Mouse (Mus musculus): Measurements from ENCODE around the gene Tmem41b.

The Tmem41b gene

DNA sequence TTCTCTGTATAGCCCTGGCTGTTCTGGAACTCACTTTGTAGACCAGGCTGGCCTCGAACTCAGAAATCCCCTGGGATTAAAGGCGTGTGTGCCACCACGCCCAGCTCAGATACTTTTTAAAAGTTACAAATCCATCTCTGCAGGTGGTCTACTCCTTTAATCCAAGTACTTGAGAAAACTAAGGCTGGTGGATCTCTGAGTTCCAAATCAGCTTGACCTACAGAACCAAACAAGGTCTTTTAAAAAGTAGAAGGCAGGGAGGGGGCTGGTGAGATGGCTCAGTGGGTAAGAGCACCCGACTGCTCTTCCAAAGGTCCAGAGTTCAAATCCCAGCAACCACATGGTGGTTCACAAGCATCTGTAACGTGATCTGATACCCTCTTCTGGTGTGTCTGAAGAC lies 2.1 kb downstream of the Tmem41b start:
- intact Hi-C loops (cut with DNase I): loop anchor here (5.0 kb wide), 2 partner anchors 38 to 68 kb away; no protein-coding TSS in a partner anchor

- intact Hi-C loops (cut with DNase I): loop anchor here (5.0 kb wide), 1 partner anchor 70 kb away; no protein-coding TSS in a partner anchor
These were observed 9.6 kb downstream of the Tmem41b start for GRCm38 (mm10) chr7:109977131-109977530.

- intact Hi-C loops (cut with DNase I): loop anchor here (5.0 kb wide), 1 partner anchor 71 kb away; no protein-coding TSS in a partner anchor
These were observed 10.6 kb downstream of the Tmem41b start for GRCm38 (mm10) chr7:109975966-109976715.

DNA sequence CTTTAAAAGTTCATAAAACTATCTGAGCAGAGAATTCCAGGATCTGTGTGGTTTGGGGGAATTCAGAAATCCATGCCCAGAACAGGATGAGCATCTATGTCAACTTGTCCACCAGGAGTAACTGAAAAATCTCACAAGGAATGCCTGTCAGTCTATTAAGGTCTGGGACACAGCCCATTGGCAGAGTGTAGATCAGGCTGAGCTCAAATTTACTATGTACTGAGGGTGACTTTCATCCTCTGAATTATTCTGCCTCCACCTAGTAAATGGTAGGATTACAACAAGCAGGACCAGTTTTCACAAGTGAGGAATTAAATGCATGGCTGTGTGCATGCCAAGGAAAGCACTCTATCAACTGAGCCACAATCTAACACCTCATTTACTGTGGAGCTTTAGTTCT lies 17.2 kb downstream of the Tmem41b start:
- intact Hi-C loops (cut with DNase I): no loop called here

DNA sequence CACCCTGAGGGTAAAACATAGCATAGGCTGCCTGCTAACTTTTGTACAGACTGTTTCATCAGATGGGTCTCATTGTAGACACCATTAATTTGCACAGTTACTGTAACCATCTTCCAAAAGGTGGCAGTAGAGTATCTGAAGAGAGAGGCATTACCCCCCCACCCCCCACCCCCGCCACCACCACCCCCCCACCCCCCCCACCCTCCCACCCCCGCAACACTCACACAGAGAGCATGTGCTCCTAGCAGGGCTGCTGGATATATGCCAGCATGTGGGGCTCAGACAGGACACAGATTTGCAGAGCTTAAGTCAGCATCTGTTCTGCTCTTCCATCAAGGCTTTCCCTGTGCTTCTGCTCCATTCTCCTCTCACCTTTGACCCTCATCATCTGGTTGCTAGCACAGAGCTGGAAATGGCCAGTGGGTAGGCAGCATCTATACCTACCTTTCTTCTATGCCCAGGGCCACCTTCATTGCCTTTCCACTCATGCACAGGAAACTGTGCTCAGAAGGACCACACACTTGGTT lies 17.7 kb downstream of the Tmem41b start:
- intact Hi-C loops (cut with DNase I): no loop called here

GRCm38 (mm10) chr7:109967805-109968579 lies 18.7 kb downstream of the Tmem41b start:
- intact Hi-C loops (cut with DNase I): no loop called here

DNA sequence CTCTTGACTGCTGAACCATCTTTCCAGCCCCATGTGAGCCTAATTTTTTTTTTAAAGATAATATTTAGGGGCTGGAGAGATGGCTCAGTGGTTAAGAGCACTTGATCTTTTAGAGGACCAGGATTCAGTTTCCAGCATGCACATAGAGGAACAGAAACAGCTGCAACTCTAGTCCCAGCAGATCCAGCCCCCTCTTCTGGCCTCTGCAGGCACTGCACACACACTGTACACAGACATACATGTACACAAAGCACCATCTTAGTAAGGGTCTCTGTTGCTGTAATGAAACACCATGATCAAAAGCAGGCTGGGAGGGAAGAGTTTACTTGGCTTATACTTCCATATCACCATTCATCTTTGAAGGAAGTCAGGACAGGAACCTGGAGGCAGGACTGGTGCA lies 21.1 kb downstream of the Tmem41b start:
- intact Hi-C loops (cut with DNase I): no loop called here

GRCm38 (mm10) chr7:109963707-109964106 lies 23.0 kb downstream of the Tmem41b start:
- intact Hi-C loops (cut with DNase I): no loop called here

GRCm38 (mm10) chr7:109962596-109962995 lies 24.1 kb downstream of the Tmem41b start:
- intact Hi-C loops (cut with DNase I): no loop called here

DNA sequence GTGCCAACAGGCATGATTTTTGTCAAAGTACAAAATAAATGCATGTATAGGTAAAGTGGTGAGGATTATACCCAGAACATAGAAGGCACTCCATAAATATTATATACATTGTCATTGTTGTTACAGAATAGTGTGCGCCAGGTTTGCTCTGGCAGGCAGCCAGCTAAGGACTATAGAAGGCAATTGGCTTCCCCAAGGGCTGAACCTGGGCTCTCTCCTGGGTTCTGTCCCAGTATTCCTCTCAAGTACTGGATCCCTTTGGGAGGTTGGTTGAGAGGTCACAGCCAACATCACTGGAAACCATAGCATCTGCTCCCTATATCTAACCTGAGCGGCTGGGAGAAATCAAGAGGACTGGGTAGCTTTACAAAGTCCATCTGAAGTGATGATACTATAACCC lies 25.2 kb downstream of the Tmem41b start:
- intact Hi-C loops (cut with DNase I): no loop called here

- intact Hi-C loops (cut with DNase I): no loop called here
These were observed 26.0 kb downstream of the Tmem41b start for GRCm38 (mm10) chr7:109960613-109961154.

- intact Hi-C loops (cut with DNase I): no loop called here
These were observed 26.8 kb downstream of the Tmem41b start, which contains the start of gene Dennd5a for GRCm38 (mm10) chr7:109959716-109960612. Dennd5a (minus strand) TSS chr7:109960470.

GRCm38 (mm10) chr7:109958843-109959715 lies 27.6 kb downstream of the Tmem41b start:
- intact Hi-C loops (cut with DNase I): no loop called here

GRCm38 (mm10) chr7:109957996-109958789 lies 28.5 kb downstream of the Tmem41b start:
- intact Hi-C loops (cut with DNase I): no loop called here

- intact Hi-C loops (cut with DNase I): no loop called here
These were observed 31.9 kb downstream of the Tmem41b start for GRCm38 (mm10) chr7:109954622-109955401.

- intact Hi-C loops (cut with DNase I): no loop called here
These were observed 35.4 kb downstream of the Tmem41b start for GRCm38 (mm10) chr7:109951297-109951696.

GRCm38 (mm10) chr7:109944421-109945034 lies 42.2 kb downstream of the Tmem41b start:
- intact Hi-C loops (cut with DNase I): no loop called here

DNA sequence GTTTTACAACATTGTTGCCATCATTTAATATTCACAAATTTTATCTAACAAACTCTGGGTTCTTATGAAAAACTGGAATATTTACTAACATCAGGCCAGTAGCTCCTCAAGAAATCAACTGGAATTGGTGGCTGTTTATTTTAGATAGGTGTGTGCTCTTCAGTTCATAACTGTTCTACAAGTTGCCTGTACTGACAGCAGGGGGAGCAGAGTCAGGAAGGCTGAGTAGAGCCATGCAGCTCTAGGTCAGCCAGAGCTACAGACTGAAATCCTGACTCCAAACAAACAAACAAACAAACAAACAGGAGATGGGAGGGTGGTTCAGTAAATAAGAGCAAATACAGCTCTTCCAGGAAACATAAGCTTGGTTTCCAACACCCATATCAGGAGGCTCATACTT lies 57.1 kb downstream of the Tmem41b start:
- intact Hi-C loops (cut with DNase I): no loop called here

Data from adrenal gland (tissue).